Mouse (Mus musculus) E14TG2a.4 (cell line): ENCODE measurements around the gene Eci1.

ENCODE experiments used
- CTCF ChIP-seq: conservative IDR thresholded peaks from 2 replicates; pipeline ENCODE4 v1.5.1; 2014; ENCODE audit warnings: low read length
- POU5F1 ChIP-seq: IDR thresholded peaks from 2 replicates; pipeline ENCODE4 v1.6.1; 2014; ENCODE audit warnings: low read length, borderline replicate concordance

- no peak for TF ChIP-seq CTCF
- TF ChIP-seq POU5F1 = no peak
Observed at GRCm38 (mm10) chr17:24469336-24469909, 43.0 kb downstream of the Eci1 start.
